Mouse (Mus musculus): ENCODE data around the gene Tldc2.

GRCm38 (mm10) chr2:157127370-157127769, 40.5 kb downstream of the Tldc2 start:
- TF ChIP-seq POLR2A (IDR thresholded peaks at IDR 0.05; ENCODE audit: control insufficient read depth, extremely low read depth, insufficient read depth, low read length, poor library complexity) (no peak), CTCF (IDR thresholded peaks at IDR 0.05; ENCODE audit: borderline replicate concordance, control insufficient read depth, extremely low read depth, insufficient read depth, low read length, poor library complexity) (no peak)
